Mouse (Mus musculus) right cerebral cortex, postnatal 4 days (tissue): ENCODE data around the gene Ptp4a2.
"Not testable (repeated sequence)": the region's sequence is repeated elsewhere in the genome, so short reads cannot be mapped to it uniquely, and the experiment has no call there.

Experiments
- DNase-seq: peaks from one replicate; pipeline ENCODE4 v3.0.0-alpha.2; 2022

Ptp4a2 gene

DNA sequence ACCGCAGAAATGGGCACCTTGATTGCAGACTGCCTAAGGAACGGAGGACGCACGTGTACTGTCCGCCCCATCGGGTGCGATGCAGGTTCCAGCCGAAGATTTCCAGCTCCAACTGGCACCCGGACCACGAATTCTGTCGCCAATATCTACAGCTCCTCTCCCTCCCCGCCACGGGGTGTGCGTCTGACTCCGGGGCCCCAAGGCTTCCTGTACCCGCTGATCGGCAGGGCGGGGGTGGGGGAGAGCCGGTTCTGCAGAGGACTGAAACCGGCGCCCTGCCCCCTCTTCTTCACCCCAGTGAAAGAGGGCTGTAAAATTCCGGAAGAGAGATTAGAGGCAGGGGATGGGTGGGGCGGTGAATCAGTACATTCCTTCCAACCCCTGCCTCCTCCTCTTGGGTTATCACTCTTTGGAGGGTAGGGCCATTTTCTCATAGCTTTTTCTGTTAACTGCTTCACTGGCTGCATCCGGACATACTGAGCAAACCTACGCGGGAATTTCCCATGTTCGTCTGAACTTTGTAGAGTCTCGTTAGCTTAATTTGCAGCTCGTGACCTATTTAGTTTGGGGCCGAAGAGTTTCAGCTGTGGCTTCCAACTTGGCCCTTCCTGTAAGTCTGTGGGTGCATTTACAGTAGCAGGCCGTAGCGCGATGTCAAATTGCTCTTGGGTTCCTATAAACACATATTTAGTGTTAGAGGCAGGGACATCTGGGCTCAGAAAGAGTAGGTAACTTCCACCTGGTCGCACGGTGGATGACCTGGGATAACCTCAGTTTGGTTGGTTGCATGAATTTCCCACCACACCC lies at the start of gene Ptp4a2:
Ptp4a2 (plus strand) TSS at position 422 of the 807 bp plus-strand sequence.
- peak; percentile 19 for DNase-seq

DNA sequence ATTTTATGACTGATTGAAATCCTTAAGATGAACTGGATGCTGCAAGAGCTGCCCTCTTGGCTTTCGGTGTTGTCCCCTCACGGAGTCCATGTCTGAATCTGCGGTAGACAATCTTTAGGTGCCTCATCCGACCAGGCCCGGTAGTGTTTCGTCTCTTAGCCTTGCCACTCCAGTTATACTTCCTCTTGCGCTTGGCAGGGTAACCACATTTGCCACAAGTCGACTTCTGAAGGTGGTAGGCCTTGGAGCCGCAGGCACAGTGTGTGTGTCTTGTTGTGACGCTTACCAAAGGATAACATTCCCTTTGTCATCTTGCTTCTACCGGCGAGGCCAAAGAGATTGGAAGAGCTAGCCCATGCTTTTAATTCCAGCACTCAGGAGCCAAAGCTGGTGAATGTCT lies 49.4 kb upstream of the Ptp4a2 start:
- DNase-seq, result no peak

DNA sequence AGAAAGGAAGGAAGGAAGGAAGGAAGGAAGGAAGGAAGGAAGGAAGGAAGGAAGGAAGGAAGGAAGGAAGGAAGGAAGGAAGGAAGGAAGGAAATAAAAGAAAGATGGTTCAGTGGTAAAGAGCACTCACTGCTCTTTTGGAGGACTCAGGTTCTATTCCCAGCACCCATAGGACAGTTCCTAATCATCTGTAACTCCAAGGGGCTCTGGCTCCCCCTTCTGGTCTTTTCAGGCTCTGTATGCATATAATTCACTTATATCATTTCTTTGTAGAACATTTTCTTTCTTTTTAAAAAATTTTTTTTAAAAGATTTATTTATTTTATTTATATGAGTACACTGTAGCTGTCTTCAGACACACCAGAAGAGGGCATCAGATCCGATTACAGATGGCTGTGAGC lies 48.5 kb upstream of the Ptp4a2 start:
- not testable (repeated sequence) for DNase-seq

DNA sequence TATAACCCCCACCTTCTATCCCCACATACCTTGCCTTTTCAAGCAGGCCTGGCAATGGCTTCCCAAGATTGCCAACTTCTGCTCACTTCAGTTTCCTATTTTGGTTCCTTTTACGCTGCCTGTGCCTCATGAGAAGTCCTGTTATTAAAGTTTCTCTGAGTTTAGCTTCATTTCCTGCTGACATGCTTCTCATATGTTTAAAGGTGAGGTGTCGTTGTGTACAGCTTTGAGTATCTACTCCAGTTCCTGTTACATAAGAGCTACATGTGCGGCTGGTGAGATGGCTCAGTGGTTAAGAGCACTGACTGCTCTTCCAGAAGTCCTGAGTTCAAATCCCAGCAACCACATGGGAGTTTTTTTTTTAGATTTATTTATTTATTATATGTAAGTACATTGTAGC lies 45.7 kb upstream of the Ptp4a2 start:
- no peak for DNase-seq

DNA sequence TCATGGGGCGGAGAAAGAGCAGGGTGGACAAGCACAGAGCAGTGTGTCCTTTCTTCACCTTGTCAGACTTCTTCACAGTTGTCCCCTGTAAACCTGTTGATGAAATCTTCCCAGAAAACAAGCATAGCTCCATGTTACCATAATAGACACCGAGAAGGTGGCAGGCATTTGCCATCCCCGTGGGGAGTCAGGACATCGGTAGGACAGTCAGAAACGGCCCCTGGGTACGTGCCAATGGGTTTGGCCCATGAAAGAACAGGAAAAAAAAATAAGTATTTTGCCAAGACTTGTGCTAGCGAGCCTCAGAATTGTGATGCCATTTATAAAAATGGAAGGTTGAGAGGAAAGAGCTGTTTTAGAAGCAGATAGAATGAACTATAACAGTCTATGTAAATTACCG lies 43.2 kb upstream of the Ptp4a2 start:
- no peak for DNase-seq

DNA sequence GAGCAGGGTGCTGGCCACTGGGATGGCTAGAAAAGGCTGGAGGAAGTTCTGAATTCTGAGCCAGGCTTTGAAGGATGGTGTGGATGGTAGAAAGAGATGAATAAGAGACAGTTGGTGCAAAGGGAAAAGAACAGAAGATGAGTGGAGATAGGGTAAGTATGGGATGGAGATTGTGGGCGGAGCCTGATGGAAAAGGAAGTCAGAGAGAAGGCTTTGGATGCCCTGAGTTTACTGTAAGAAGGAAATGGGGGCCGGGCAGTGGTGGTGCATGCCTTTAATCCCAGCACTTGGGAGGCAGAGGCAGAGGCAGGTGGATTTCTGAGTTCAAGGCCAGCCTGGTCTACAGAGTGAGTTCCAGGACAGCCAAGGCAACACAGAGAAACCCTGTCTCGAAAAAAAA lies 42.3 kb upstream of the Ptp4a2 start:
- DNase-seq, result not testable (repeated sequence)

DNA sequence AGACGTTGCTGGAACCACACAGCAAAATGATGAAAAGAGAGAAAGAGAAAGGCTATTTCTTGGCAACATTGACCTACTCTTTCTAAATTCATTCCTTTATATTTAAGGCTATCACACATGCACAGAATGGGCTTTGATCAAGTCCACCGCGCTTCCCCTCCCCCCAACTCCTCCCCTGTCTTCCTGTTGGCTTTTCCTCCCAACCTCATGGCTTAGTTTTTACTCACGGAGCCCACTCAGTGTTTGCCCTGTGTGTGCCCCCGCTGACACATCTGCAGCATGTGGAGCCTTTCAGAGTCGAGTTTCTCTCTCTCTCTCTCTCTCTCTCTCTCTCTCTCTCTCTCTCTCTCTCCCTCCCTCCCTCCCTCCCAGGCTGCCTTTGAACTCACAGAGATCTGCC lies 40.4 kb upstream of the Ptp4a2 start:
- DNase-seq, result no peak

DNA sequence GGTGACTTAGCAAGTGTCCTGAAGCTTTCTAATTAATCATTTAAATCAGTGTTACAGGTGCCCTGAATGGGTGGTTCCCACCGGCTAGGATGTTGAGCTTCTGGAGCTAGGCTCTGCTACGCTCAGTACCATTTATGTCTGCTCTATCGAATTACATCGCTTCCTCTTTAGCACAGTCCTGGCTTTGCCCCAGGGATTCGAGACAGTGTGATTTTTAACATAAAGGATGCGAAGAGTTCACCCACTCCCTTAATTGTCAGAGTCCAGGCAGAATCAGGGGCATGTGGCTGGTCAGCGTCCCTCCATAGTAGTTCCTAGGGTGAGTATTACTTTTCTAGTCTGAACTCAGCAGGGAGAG lies 39.7 kb upstream of the Ptp4a2 start:
- DNase-seq, result no peak

DNA sequence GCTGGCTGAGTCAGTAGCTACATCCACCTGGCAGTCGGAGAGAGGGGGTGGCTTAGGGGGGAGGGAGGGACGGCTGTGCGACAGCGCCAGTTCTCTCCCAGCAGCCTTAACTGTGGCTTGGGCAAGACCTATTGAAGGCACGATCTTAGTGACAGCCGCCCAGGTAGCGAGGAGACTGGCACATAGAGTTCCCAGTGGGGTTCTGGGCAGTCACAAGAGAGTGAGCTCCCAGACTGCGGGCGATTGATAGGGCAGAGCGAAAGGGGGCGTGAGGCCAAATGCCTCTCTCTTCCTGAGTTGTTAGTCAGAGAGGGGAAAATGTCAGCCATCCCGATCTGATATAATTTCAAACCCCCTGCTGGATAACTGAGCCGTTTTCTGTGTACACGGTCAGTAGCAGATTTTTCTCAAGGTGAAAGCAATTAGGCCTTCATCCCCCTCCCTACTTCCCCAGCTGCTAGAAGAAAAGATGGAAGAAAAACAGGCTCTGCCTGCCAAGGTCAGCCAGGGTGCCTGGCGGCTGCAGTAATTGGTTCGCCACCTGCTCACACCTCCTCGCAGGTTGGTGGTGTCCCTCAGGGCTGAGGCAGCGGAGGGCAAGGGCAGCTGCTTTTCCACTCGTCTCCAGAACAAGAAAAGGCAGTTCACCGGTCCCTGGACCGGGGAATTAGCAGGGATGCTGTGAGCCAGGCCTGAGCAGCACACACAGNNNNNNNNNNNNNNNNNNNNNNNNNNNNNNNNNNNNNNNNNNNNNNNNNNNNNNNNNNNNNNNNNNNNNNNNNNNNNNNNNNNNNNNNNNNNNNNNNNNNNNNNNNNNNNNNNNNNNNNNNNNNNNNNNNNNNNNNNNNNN lies 39.1 kb upstream of the Ptp4a2 start:
- no peak for DNase-seq

DNA sequence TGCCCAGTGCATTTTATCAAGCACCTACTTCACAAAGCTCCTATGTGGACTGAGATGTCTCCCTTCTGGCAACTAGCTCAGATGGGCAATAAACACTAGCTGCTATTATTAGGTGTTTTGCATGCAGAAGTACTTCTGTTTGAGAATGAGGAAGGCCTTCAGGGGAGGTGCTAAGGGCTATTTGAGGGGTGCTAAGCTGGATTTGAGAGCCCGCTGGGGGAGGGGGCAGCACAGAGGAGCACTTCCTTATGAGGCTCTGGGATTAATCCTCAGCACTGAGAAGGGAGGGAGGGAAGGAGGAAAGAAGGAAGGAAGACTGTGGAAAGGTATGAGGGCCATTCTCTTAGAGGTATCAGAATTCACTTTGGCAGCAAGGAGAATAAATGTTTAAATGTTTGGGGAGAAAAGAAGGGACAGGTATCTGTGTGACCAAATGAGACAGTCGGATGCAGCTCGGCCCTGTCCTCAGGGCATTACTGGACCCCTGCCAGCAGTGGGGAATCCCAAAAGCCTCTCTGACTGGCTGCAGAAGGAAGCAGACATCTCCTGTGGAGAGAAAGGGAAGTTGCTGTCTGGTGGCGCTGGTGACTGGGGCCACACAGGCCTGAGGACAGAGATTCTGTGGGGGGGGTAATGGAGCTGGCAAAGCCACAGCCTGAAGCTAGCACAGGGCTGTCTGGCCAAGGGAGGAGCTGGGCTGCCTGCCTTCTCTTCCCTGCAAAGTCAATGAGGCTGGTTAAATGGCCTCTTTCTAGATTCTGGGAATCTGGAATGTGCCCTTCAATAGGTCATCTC lies 28.9 kb upstream of the Ptp4a2 start:
- DNase-seq, result peak; percentile 48

DNA sequence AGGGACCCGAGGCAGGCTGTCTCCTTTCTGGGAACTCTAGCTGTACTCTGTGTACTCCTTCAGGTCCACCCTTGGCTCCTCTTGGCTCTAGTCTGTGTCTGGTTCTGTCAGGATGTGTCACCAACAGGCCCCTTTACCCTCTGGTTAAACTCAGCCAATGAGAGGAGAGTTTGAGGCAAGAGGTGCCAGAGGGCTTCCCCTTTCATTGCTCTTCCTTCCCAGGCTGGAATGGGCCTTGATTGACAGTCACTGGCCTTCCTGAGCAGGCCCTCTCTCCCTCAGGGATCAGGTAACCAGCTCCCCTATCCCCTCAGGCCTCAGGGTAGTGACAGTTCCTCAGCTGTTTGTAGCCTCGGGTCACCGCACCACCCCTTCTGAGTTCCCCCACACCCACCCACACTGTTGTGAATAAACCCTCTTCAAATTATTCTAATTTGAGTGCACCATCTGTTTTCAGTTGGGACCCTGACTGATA lies 28.1 kb upstream of the Ptp4a2 start:
- peak; percentile 18 for DNase-seq

DNA sequence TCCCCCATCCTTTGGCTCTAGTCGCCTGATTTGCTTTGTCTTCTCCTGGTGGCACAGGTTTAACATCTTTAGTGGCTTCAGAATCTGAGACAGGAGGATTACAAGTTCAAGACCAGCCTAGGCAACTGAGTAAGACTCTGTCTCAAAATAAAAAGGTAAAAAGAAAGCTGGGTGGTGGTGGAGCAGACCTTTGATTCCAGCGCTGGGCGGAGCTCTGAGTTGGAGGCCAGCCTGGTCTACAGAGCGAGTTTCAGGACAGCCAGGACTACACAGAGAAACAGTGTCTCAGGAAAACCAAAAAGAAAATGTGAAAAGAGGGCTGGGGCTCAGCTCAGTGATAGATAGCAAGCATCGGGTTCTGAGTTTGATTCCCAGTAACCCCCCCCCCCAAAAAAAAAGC lies 27.5 kb upstream of the Ptp4a2 start:
- DNase-seq, result no peak

DNA sequence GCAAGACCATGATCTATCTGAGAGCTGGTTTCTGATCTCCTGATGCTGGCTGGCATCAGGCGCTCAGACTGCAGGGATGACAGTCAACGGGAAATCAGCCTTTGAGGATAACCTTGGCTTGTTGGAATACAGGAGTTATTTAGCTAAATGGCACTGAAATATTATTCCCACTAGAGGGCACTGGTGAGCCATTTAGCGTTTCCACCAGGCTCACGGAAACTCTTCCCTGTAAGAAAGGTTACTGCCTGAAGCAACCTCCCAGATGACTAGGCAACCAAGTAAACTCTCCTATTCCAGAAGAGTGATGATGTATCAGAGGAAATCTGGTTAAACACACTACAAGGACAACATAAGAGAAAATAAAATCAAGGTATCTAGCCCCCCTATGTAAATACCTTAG lies 25.8 kb upstream of the Ptp4a2 start:
- DNase-seq, result peak; percentile 38

DNA sequence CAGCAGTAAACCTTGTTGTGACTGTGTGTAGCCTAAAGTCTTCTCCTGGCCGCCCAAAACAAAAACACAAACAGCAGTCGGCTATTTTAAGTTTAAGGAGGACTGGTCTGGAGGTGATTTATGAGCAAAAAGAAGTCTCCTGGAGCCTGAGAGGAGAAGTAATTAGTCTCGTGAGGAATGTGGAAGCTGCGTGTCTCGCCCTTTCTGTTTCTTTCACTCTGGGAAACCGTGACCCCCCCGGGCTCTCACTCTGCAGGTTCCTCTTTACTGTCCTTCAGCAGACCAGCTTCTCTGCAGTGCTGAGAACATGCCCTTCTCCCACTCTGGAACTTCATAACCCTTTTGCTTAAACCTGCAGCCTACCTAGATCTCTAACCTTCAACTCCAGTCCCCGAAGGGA lies 22.3 kb upstream of the Ptp4a2 start:
- no peak for DNase-seq

DNA sequence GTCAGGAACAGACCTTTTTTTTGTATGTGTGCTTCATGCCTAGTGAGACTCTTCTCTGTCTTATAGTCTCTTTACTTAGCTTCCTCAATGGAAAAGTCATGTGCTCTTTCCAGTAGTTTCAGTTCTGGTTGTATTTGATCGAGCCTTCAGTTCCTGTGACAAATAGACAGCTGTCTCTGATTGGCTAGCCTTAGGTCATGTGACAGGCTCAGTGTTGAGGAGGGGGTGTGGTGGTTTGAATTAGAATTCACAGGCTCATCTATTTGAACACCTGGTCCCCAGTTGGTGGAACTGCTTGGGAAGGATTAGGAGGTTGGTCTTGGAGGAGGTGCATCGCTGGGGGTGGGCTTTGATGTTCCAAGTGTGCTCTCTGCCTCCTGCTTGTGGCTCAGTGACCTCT lies 21.4 kb upstream of the Ptp4a2 start:
- DNase-seq, result no peak

DNA sequence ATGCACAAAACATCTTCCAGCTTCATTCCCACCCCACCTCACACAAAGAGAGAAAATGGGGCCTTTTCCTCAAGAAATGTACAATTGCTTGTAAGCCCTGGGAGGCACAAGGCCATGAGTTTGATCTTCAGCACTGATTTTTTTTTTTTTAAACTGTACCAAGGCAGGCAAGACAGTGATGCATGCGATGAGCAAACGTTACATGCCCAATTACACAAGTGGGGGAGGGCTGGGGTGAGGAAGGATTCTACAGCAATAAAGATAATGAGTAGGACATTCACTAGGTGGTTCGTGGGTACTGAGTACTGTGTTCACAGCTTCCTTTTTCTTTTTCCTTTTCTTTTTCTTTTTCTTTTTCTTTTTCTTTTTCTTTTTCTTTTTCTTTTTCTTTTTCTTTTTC lies 20.5 kb upstream of the Ptp4a2 start:
- DNase-seq, result no peak

DNA sequence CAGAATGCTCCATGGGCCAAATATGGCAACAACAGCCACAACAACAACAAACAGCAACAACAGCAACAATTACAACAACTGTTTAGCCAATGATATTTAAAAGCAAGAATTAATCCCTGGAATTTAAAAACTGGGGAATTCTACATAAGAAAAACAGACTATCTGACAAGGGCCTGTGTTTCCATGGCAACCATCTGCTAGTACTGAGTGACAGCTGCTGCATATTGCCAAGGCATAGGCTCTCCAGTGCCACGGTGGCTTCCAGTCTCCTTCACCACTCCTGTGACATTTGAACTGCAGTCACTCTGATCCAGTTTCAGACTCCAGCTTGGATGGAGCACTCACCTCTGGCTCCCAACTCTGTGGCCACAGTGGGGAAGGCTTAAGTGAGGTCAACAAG lies 19.6 kb upstream of the Ptp4a2 start:
- DNase-seq, result no peak

DNA sequence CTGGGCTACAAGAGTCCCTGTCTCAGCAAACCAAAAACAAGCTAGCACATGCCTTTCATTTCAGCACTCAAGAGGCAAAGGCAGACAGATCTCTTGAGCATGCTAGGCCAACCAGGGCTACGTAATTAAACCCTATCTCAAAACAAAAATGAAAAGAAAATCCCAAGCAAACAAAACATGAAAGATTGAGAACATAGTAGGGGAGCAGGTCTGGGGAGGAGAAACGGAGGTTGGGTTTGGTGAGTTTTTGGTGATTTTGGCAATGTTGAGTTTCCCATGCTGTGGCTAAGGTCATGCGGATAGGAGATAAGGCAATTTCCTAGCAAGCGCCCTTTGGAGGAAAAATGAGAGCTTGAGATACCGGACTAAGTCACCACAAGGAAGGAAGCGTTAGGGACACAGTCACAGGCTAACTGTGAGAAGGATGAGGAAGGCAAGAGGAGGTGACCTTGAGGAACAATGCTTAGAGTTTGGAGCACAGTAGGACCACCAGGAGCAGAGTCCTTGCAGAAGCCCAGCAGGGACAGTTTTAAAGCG lies 18.3 kb upstream of the Ptp4a2 start:
- no peak for DNase-seq

DNA sequence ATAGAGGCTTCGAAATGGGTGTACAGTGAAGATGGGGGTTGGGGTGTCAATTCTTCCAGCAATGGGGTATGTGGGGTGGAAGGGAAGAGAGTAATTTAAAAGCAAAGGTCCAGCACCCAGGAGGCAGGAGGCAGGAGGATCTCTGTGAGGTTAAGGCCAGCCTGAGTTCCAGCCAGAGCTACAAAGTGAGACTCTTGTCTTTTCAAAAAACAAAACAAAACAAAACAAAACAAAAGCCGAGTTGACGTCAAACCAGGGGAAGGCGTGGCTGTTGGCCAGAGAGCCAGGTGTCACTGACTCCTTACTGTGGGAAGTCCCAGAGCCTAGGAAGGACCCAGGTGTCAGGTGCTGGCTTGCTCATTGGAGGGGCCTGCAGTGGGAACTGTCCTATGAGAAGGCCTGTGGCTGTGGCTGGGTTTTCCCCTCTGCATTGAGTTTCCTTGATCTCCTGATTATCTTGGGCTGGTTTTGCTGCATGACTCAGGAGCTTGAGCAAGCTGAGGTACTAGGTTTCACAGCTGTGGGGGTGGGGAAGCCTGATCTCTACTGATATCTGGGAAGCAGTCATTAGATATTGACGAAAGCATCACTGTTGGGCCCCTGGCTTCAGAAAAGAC lies 17.2 kb upstream of the Ptp4a2 start:
- DNase-seq, result no peak

DNA sequence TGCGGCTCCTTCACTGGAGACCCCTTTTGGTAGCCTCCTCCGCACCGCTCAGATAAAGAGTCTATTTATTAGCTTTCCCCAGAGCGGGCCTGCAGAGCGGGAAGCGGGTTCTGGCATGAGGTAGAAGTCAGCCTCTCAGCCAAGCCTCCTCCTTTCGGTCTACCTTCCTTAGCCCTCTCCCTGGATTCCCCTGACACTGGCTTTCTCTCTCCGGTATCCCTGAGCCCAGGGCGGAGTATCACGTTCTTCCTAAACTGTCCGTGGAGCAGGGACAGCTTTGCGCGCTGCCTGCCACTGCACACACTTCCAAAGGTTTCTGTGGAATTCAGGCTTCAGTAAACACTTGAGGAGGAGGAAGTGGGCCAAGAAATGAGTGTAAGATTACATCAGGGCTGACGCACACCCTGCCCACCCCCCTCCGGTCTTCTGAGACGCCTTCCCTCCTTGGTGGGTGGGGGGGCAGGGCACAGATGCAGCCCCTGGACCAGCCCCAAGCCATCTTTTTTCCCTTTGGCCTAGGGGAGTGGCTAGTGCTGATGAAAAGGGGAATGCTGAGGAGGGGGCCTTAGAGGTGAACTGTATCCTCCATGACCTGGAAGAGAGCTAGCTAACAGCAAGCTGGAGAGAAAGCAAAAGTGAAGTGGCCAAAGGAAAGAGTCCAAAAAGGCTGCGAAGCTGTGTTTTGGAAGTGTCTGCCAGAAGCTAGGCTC lies 15.7 kb upstream of the Ptp4a2 start:
- DNase-seq, result no peak

DNA sequence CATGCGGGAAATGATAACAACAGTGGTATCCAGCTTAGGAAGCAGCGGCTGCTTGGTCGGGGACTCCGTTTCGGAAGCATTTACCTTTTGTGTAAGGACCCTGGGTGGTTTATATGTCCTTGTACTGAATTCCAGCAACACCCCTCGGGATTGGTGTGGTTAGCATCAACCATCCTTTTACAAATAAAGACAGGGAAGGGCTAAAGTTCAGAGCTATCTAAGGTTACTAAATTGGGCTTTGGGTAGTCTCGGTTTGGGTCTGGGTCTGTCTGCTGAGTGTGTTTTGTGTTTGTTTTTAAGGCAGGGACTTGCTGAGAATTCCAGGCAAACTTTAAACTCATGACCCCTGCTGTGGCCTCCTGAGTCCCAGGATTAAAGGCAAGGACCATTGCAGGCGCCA lies 15.2 kb upstream of the Ptp4a2 start:
- DNase-seq, result no peak

DNA sequence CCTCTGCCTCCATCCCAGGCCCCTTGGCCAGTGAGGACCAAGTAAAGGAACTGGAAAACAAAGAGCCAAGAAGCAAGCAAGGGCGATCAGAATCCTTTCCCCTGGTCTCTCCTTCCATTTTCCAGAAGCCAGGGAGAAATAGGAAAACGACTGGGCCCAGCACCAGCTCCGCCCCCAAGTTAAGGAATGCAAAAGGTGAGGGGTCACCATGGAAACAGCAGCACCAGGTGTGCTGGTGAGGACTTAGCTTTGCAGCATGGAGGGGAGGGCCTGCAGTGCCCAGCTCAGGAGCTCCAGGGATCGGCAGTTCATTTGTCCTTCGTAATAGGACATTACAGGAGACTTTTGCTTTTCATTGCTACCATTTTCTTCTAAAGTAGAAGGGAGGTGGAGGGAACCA lies 13.0 kb upstream of the Ptp4a2 start:
- no peak for DNase-seq
